Mouse (Mus musculus) thymus, adult 2 months (tissue): ENCODE data around the gene Tubg2. TPM values are rescaled to one million over a fixed set of nuclear protein-coding genes. Genes with fewer than 3 reads are reported as not detected.
A peak's percentile ranks its signal among the peaks of the same experiment; 100 is the strongest.

Experiments
- DNase-seq: peaks from one replicate; pipeline ENCODE4 v3.0.0; 2021
- H3K27ac ChIP-seq: fragments of 200-500 bp; 2 replicates; pipeline ENCODE4 v1.5.1; 2012; ENCODE audit warnings: low read length, control low read depth; ENCODE audit not compliant: control insufficient read depth, insufficient read depth
- H3K27me3 ChIP-seq: fragments of 200-500 bp; 2 replicates; pipeline ENCODE4 v1.6.1; 2012; ENCODE audit warnings: mild to moderate bottlenecking, low read length, moderate library complexity, mixed read lengths; ENCODE audit not compliant: control insufficient read depth, insufficient read depth
- H3K36me3 ChIP-seq: fragments of 200-500 bp; 2 replicates; pipeline ENCODE4 v1.6.1; 2012; ENCODE audit warnings: mild to moderate bottlenecking, low read length, moderate library complexity; ENCODE audit not compliant: control insufficient read depth, insufficient read depth
- H3K4me1 ChIP-seq: fragments of 200-500 bp; replicated peaks from 2 replicates; pipeline ENCODE4 v1.6.1; 2012; ENCODE audit warnings: low read length; ENCODE audit not compliant: control insufficient read depth, insufficient read depth
- H3K4me3 ChIP-seq: fragments of 200-500 bp; 2 replicates; pipeline ENCODE4 v1.5.1; 2012; ENCODE audit warnings: mild to moderate bottlenecking, low read length, control low read depth, moderate library complexity; ENCODE audit not compliant: control insufficient read depth, insufficient read depth
- CTCF ChIP-seq: fragments of 200-500 bp; IDR thresholded peaks from 2 replicates; pipeline ENCODE4 v1.5.1; 2012; ENCODE audit warnings: mild to moderate bottlenecking, control low read depth, low read length, moderate library complexity, borderline replicate concordance; ENCODE audit not compliant: control insufficient read depth, poor library complexity, insufficient read depth; ENCODE audit errors: extremely low read depth
- POLR2A ChIP-seq: fragments of 200-500 bp; IDR thresholded peaks from 2 replicates; pipeline ENCODE4 v1.6.1; 2012; ENCODE audit warnings: mild to moderate bottlenecking, low read length, control low read depth, moderate library complexity; ENCODE audit not compliant: control insufficient read depth, poor library complexity, insufficient read depth; ENCODE audit errors: extremely low read depth
- WGBS: fragments of 180-500 bp; shearing (Covaris S2); methylation state at CpG from one replicate; pipeline ENCODE4 v1.1.7; 2018; 5-methylcytosine and 5-hydroxymethylcytosine counted together
- polyA plus RNA-seq: library from polyadenylated mRNA; depleted of rRNA; stranded (reverse); fragments of >200 nt; gene quantifications from 2 replicates; pipeline ENCODE4 v1.2.3, GENCODE M21; 2012; rRNA removed

The Tubg2 gene
- polyA plus RNA-seq, 1 experiment, result 3.3 TPM

DNA sequence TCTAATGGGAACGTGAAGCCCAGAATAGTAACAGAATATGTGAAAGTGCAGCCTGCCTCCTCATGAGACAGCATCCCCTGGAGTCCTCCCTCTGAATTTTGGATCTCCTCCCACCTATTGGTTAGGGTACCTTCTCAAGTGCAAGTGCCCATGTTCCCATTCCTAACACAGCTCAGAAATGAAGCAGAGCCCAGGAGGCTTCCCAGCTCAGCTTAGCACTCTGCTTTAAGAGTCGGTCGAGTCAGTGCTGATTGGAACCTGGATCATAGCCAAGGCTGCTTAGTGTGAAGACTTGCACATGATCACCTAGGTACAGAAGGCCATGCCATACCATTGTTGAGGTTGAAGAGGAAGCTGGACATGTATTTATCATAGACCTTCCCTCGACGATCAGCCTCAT is 38.4 kb downstream of the Tubg2 start:
- Histone ChIP-seq H3K36me3 (peaks cover 4% of the 10 kb centered on the region), H3K27ac (no peak overlapping the region), H3K4me3 (no peak overlapping the region), H3K4me1 (peaks cover 29% of the 10 kb centered on the region), H3K27me3 (no peaks in the 10 kb centered on the region)
- no peak for DNase-seq
- WGBS, result 71% methylated on average over 5 of the region's 5 CpGs
- TF ChIP-seq CTCF (no peak), POLR2A (no peak)

DNA sequence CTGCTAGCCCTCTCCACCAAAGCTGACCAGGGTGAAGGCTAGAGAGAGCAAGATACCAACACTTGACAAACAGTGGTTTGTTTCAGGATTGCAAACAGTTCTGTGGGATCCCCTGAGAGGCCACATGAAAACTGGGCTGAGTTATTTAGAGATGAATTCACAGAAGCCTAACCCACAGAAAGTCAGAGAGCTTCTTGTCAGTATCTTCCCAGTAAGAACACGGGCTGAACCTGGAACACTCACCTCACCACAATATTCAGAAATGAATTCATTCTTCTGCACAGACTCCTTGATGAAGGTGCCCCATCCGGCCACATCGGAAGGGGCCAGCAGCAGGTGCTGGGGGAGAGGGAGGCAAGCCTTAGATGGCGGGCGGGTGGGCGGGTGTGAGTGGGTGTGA is 38.9 kb downstream of the Tubg2 start:
- Histone ChIP-seq H3K27ac (no peak overlapping the region), H3K4me1 (peaks cover 29% of the 10 kb centered on the region), H3K27me3 (no peaks in the 10 kb centered on the region), H3K36me3 (peaks cover 5% of the 10 kb centered on the region), H3K4me3 (no peak overlapping the region)
- DNase-seq, result no peak
- WGBS, result 43% methylated on average over 6 of the region's 6 CpGs
- TF ChIP-seq POLR2A (no peak), CTCF (no peak)

DNA sequence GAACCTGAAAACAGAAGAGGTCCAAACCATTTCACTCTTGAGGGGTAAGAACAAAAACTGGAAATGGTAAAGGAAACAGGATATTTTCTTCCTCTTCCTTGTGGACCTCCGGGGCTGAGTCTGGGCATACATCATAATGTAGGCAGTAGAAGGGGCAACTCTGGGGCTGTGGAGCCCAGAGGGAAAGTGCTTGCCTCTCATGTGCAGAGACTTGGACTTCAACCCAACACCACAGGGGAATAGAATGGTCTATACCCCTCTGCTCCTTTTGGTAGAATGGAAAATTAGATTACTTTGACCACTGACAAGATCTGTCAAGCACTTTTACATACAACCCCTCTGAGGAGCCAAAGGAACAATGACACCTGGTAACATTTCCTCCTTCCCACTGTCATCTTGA is 39.4 kb downstream of the Tubg2 start:
- Histone ChIP-seq H3K36me3 (peaks cover 5% of the 10 kb centered on the region), H3K4me3 (no peak overlapping the region), H3K27me3 (no peaks in the 10 kb centered on the region), H3K27ac (no peak overlapping the region), H3K4me1 (peaks cover 28% of the 10 kb centered on the region)
- DNase-seq, result no peak
- WGBS, result 36% methylated on average over 1 of the region's 1 CpGs
- no peak for TF ChIP-seq POLR2A
- TF ChIP-seq CTCF, result no peak

DNA sequence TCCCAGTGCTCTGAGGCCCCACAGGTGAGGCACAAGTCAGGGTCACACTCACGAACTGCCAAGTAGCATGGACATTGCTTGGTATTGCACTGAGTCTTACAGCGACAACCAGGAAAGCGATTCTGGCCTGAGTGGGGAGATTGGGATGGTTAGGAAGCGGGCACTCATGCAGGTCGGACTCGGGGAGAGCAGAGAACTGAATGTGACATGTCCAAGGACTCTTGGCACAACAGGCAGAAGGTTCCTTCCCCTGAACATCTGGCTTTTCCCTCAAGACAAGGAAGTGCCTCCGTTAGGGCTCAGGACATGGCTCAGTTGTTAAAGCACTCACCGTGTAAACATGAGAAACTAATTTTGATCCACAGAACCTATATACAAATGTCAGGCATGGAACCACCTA is 39.9 kb downstream of the Tubg2 start:
- Histone ChIP-seq H3K36me3 (peaks cover 9% of the 10 kb centered on the region), H3K27ac (no peak overlapping the region), H3K4me1 (peaks cover 29% of the 10 kb centered on the region), H3K4me3 (no peak overlapping the region), H3K27me3 (no peaks in the 10 kb centered on the region)
- no peak for DNase-seq
- TF ChIP-seq POLR2A, result no peak
- no peak for TF ChIP-seq CTCF
- 91% methylated on average over 8 of the region's 8 CpGs for WGBS

DNA sequence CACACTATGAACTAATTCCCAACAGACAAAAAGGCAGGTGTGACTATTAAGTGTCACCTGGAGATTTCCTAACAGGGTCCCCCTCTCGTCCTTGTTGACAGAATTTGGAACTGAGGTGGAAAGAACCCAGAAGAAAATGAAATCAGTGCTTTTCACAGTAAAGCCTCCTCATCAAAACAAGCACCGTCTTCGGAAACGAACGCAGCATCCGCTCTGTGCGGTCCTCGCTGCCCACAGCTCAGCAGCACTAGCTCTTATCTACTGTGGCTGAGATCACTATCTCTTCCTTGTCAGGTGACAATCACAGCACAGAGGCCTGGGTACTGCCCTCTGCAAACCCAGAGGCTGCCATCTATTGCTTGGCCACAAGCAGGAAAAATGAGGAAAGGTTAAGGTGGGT is 40.5 kb downstream of the Tubg2 start:
- 69% methylated on average over 8 of the region's 8 CpGs for WGBS
- TF ChIP-seq POLR2A, result no peak
- no peak for TF ChIP-seq CTCF
- peaks cover 33% of the 10 kb centered on the region for H3K4me1 ChIP-seq
- H3K36me3 ChIP-seq, result peaks cover 9% of the 10 kb centered on the region
- DNase-seq, result no peak
- H3K27ac ChIP-seq, result no peak overlapping the region
- no peaks in the 10 kb centered on the region for H3K27me3 ChIP-seq
- H3K4me3 ChIP-seq, result no peak overlapping the region

DNA sequence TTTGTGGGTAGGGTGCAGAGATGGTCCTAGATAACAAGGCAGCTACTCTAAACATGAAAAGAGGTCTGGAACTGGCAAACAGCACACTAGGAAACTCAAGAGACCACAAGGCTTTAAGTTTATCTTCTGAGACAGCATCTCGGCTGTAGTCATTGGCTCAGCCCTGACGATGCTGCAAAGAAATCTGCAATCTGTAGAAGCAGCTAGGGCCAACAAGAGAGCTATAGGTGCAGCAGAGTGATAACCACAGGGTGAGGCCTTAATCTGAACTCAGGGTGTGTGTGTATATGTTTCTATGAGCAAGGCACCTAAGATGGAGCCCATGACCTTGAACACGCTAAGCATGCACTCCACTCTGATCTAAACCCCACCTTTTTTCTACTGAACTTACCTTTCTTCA is 43.8 kb downstream of the Tubg2 start:
- Histone ChIP-seq H3K4me3 (no peak overlapping the region), H3K4me1 (peaks cover 22% of the 10 kb centered on the region), H3K36me3 (peaks cover 17% of the 10 kb centered on the region), H3K27me3 (no peaks in the 10 kb centered on the region), H3K27ac (no peak overlapping the region)
- no peak for DNase-seq
- 76% methylated on average over 3 of the region's 3 CpGs for WGBS
- no peak for TF ChIP-seq CTCF
- TF ChIP-seq POLR2A, result no peak

DNA sequence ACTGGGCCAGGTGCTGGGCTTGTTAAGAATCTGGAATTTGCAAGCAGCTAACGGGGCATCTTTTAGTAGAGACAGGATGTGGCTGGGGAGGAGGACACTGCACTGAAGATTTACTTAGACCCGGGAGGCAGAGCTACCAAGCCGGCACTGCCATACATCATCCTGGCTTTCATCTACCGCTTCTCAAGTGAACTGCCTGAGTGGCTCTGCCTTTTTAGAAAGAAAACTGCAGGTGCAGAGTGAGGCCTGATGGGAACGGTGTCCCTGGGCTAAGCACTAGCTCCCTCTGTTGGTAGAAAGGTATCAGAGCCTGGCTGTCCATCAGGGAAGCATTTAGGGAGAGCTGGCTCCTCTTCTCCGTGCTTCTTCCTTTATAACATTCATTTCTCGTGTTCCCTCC is 45.3 kb downstream of the Tubg2 start:
- Histone ChIP-seq H3K27ac (peak overlapping the region; percentile 60; the same call in 1 of the 2 replicates), H3K27me3 (no peaks in the 10 kb centered on the region), H3K4me3 (no peak overlapping the region), H3K4me1 (peaks cover 11% of the 10 kb centered on the region), H3K36me3 (peaks cover 17% of the 10 kb centered on the region)
- TF ChIP-seq CTCF, result no peak
- TF ChIP-seq POLR2A, result no peak
- peak; percentile 71 for DNase-seq
- 17% methylated on average over 7 of the region's 7 CpGs for WGBS

Other genes with a start within 250 kb of the Tubg2 start
- gene Stat3, start 216.4 kb upstream of the Tubg2 start, polyA plus RNA-seq, result 140 and 147 TPM in 2 replicates
- gene Cavin1, start 185.0 kb upstream of the Tubg2 start, polyA plus RNA-seq, result 18.9 and 22.4 TPM in 2 replicates
- gene Atp6v0a1, start 146.5 kb upstream of the Tubg2 start, polyA plus RNA-seq, result 35.9 and 39.7 TPM in 2 replicates
- 24.3 and 25.2 TPM in 2 replicates for gene Naglu, start 85.9 kb upstream of the Tubg2 start, polyA plus RNA-seq
- gene Hsd17b1, start 77.5 kb upstream of the Tubg2 start, polyA plus RNA-seq, result 0.40 and 0.93 TPM in 2 replicates
- gene Coasy, start 73.3 kb upstream of the Tubg2 start, polyA plus RNA-seq, result 68.5 and 74.2 TPM in 2 replicates
- 79.1 and 110 TPM in 2 replicates for gene Mlx, start 68.6 kb upstream of the Tubg2 start, polyA plus RNA-seq
- 6.0 and 6.1 TPM in 2 replicates for gene Psmc3ip, start 60.5 kb upstream of the Tubg2 start, polyA plus RNA-seq
- gene Retreg3, start 36.0 kb upstream of the Tubg2 start, polyA plus RNA-seq, result 118 and 130 TPM in 2 replicates
- 50.3 and 67.4 TPM in 2 replicates for gene Tubg1, start 36.0 kb upstream of the Tubg2 start, polyA plus RNA-seq
- 4.5 and 5.3 TPM in 2 replicates for gene Cntnap1, start 14.6 kb downstream of the Tubg2 start, polyA plus RNA-seq
- gene Plekhh3, start 15.4 kb downstream of the Tubg2 start, polyA plus RNA-seq, result 11.9 and 12.1 TPM in 2 replicates
- gene Ccr10, start 19.5 kb downstream of the Tubg2 start, polyA plus RNA-seq, result 2.9 and 3.9 TPM in 2 replicates
- 38.8 and 43.3 TPM in 2 replicates for gene Ezh1, start 70.6 kb downstream of the Tubg2 start, polyA plus RNA-seq
- 13.5 and 20.5 TPM in 2 replicates for gene Ramp2, start 90.1 kb downstream of the Tubg2 start, polyA plus RNA-seq
- 88.3 and 92.6 TPM in 2 replicates for gene Vps25, start 97.8 kb downstream of the Tubg2 start, polyA plus RNA-seq
- 1.2 TPM in 2 replicates for gene Wnk4, start 104.7 kb downstream of the Tubg2 start, polyA plus RNA-seq
- 0.71 and 0.84 TPM in 2 replicates for gene Cntd1, start 123.1 kb downstream of the Tubg2 start, polyA plus RNA-seq
- 245 and 273 TPM in 2 replicates for gene Coa3, start 123.2 kb downstream of the Tubg2 start, polyA plus RNA-seq
- 176 and 192 TPM in 2 replicates for gene Becn1, start 146.4 kb downstream of the Tubg2 start, polyA plus RNA-seq
- 103 and 106 TPM in 2 replicates for gene Psme3, start 160.3 kb downstream of the Tubg2 start, polyA plus RNA-seq
- 14.6 and 16.2 TPM in 2 replicates for gene Aoc2, start 169.2 kb downstream of the Tubg2 start, polyA plus RNA-seq
- 11.8 and 12.1 TPM in 2 replicates for gene Aoc3, start 174.7 kb downstream of the Tubg2 start, polyA plus RNA-seq
- gene G6pc, start 211.7 kb downstream of the Tubg2 start, polyA plus RNA-seq, result 0.15 and 0.37 TPM in 2 replicates